Mouse (Mus musculus) midbrain, postnatal 0 days (tissue): ENCODE measurements around the gene Cachd1. TPM values are rescaled to one million over a fixed set of nuclear protein-coding genes. Genes with fewer than 3 reads are reported as not detected.

Experiments used
- ATAC-seq: fragments of 200-750 bp; cut with Nextera tagmentation; 2 replicates; pipeline ENCODE4 v1.8.0; 2017; ENCODE audit warnings: moderate number of reproducible peaks, mild to moderate bottlenecking, moderate TSS enrichment, moderate library complexity; ENCODE audit not compliant: low FRiP score
- DNase-seq: peaks from one replicate; pipeline ENCODE4 v3.0.0-alpha.2; 2015; ENCODE audit warnings: low spot score
- H3K27ac ChIP-seq: fragments of 300-500 bp; sonication (generic); 2 replicates; pipeline ENCODE4 v1.5.1; 2014; ENCODE audit warnings: low read depth, mild to moderate bottlenecking, low read length, mixed read lengths
- H3K27me3 ChIP-seq: fragments of 300-500 bp; sonication (generic); 2 replicates; pipeline ENCODE4 v1.6.1; 2014; ENCODE audit warnings: low read length, control low read depth, mixed read lengths; ENCODE audit not compliant: insufficient read depth
- H3K36me3 ChIP-seq: fragments of 300-500 bp; sonication (generic); 2 replicates; pipeline ENCODE4 v1.6.1; 2014; ENCODE audit warnings: low read length, control low read depth, mixed read lengths; ENCODE audit not compliant: insufficient read depth
- H3K4me1 ChIP-seq: fragments of 300-500 bp; sonication (generic); 2 replicates; pipeline ENCODE4 v1.6.1; 2014; ENCODE audit warnings: mild to moderate bottlenecking, control low read depth, antibody characterized with exemption, low read length, mixed read lengths; ENCODE audit not compliant: insufficient read depth
- H3K4me2 ChIP-seq: fragments of 300-500 bp; sonication (generic); 2 replicates; pipeline ENCODE4 v1.6.1; 2014; ENCODE audit warnings: low read depth, mild to moderate bottlenecking, low read length, mixed read lengths; ENCODE audit not compliant: poor library complexity, severe bottlenecking
- H3K4me3 ChIP-seq: fragments of 300-500 bp; sonication (generic); 2 replicates; pipeline ENCODE4 v1.5.1; 2014; ENCODE audit warnings: low read depth, mild to moderate bottlenecking, low read length, moderate library complexity
- H3K9ac ChIP-seq: fragments of 300-500 bp; sonication (generic); replicated peaks from 2 replicates; pipeline ENCODE4 v1.6.1; 2014; ENCODE audit warnings: mild to moderate bottlenecking, low read length, moderate library complexity, mixed read lengths; ENCODE audit not compliant: poor library complexity, severe bottlenecking
- H3K9me3 ChIP-seq: fragments of 300-500 bp; sonication (generic); 2 replicates; pipeline ENCODE4 v1.6.1; 2016; ENCODE audit warnings: low read length, control low read depth
- CTCF ChIP-seq: IDR thresholded peaks from 2 replicates; pipeline ENCODE4 v1.5.1; 2016; ENCODE audit warnings: antibody characterized with exemption, mild to moderate bottlenecking
- WGBS: fragments of 180-500 bp; shearing (Covaris S2); extraction: QIAGEN DNeasy Blood & Tissue Kit; methylation state at CpG from one replicate; pipeline ENCODE4 v1.1.7; 2014; 5-methylcytosine and 5-hydroxymethylcytosine counted together
- polyA plus RNA-seq: library from polyadenylated mRNA; unstranded; fragments of >200 nt; fragmentation: Nextera tagmentation; extraction: Ambion mirVana; gene quantifications from 2 replicates; pipeline ENCODE4 v1.2.1, GENCODE M21; 2015
- total RNA-seq: library from RNA; depleted of rRNA; stranded (reverse); fragments of >200 nt; gene quantifications from 2 replicates; pipeline ENCODE4 v1.2.3, GENCODE M21; 2014

Cachd1 gene
- total and polyA plus RNA-seq, 2 experiments from 2014 or later = 26.5 to 52.2 TPM

- no peak overlapping the region for H3K9ac ChIP-seq
- no peaks in the 10 kb centered on the region for H3K27me3 ChIP-seq
- ATAC-seq (no peak), DNase-seq (no peak)
- no peak overlapping the region for H3K4me2 ChIP-seq
- no peaks in the 10 kb centered on the region for H3K36me3 ChIP-seq
- no peak for TF ChIP-seq CTCF
- H3K4me1 ChIP-seq = peaks cover 22% of the 10 kb centered on the region
- WGBS = 11% methylated on average over 3 of the region's 3 CpGs
- H3K9me3 ChIP-seq = no peaks in the 10 kb centered on the region
- no peak overlapping the region for H3K4me3 ChIP-seq
- H3K27ac ChIP-seq = peak overlapping the region; percentile 38; the same call in 1 of the 2 replicates
These were observed 135.2 kb downstream of the Cachd1 start for GRCm38 (mm10) chr4:100911658-100912057.

- 35% methylated on average over 4 of the region's 4 CpGs for WGBS
- ATAC-seq (no peak), DNase-seq (peak; percentile 28)
- Histone ChIP-seq H3K27me3 (no peaks in the 10 kb centered on the region), H3K4me3 (no peak overlapping the region), H3K9me3 (no peaks in the 10 kb centered on the region), H3K36me3 (0 out of 2 replicates have a peak, but pooled peaks cover 4% of the 10 kb centered on the region), H3K4me2 (no peak overlapping the region), H3K27ac (no peak overlapping the region), H3K4me1 (peaks cover 19% of the 10 kb centered on the region), H3K9ac (no peak overlapping the region)
- TF ChIP-seq CTCF = no peak
These were observed 137.2 kb downstream of the Cachd1 start for GRCm38 (mm10) chr4:100913666-100914065.

GRCm38 (mm10) chr4:100914532-100914931 lies 138.1 kb downstream of the Cachd1 start:
- Histone ChIP-seq H3K9me3 (no peaks in the 10 kb centered on the region), H3K9ac (no peak overlapping the region), H3K4me2 (no peak overlapping the region), H3K27me3 (no peaks in the 10 kb centered on the region), H3K4me1 (peaks cover 14% of the 10 kb centered on the region), H3K4me3 (no peak overlapping the region), H3K27ac (no peak overlapping the region), H3K36me3 (0 out of 2 replicates have a peak, but pooled peaks cover 7% of the 10 kb centered on the region)
- no peak for DNase-seq
- WGBS = 35% methylated on average over 3 of the region's 3 CpGs
- no peak for ATAC-seq
- no peak for TF ChIP-seq CTCF

DNA sequence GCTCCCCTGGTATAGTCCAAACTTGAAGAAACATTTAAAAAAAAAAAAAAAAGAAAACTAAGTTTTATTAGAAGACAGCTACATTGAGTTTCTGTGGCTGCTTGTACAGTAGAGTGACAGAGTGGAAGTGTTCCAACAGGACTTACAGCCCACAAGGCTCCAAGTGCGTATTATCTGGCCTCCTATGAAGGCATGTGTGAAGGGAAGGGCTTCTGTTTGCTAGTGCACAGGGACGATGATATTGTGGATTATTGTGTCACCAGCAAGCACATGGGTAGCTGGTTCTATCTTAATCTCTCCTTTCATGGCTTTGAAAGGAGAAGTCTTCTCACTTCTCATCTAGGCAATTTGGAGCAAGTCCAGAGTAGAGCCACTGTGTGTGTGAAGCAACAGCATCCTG lies 138.6 kb downstream of the Cachd1 start:
- Histone ChIP-seq H3K27me3 (no peaks in the 10 kb centered on the region), H3K4me1 (peaks cover 9% of the 10 kb centered on the region; the same call in 1 of the 2 replicates), H3K27ac (no peak overlapping the region), H3K4me3 (no peak overlapping the region), H3K4me2 (no peak overlapping the region), H3K9me3 (no peaks in the 10 kb centered on the region), H3K9ac (no peak overlapping the region), H3K36me3 (0 out of 2 replicates have a peak, but pooled peaks cover 7% of the 10 kb centered on the region)
- no peak for TF ChIP-seq CTCF
- ATAC-seq (no peak), DNase-seq (no peak)
- WGBS = 63% methylated on average over 2 of the region's 2 CpGs

DNA sequence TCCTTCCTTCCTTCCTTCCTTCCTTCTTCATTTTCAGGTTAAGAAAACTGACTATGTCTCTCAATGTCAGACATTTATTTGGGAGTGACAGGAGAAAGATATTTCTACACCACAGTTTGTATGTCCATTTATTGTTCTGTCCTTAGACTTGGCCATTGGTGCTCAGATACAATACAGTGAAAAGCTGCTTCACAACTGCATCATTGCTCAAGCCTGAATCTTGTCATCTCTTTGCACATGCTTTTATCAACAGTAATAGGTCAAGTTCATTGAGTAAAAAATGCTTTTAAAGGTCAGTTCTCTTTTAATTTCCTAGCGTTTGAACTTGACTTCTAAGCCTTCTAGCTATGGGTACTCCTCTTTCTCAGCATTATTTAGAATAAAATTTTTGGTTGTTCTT lies 141.0 kb downstream of the Cachd1 start:
- no peaks in the 10 kb centered on the region for H3K9me3 ChIP-seq
- no peaks in the 10 kb centered on the region for H3K27me3 ChIP-seq
- no peak overlapping the region for H3K4me2 ChIP-seq
- no peak for ATAC-seq
- WGBS = 79% methylated on average over 1 of the region's 1 CpGs
- H3K27ac ChIP-seq = no peak overlapping the region
- peaks cover 8% of the 10 kb centered on the region; the same call in 1 of the 2 replicates for H3K4me1 ChIP-seq
- 0 out of 2 replicates have a peak, but pooled peaks cover 10% of the 10 kb centered on the region for H3K36me3 ChIP-seq
- no peak for TF ChIP-seq CTCF
- DNase-seq = no peak
- no peak overlapping the region for H3K9ac ChIP-seq
- H3K4me3 ChIP-seq = no peak overlapping the region

GRCm38 (mm10) chr4:100920413-100920812 lies 143.9 kb downstream of the Cachd1 start:
- Histone ChIP-seq H3K4me1 (peaks cover 5% of the 10 kb centered on the region; the same call in 1 of the 2 replicates), H3K36me3 (0 out of 2 replicates have a peak, but pooled peaks cover 10% of the 10 kb centered on the region), H3K9me3 (no peaks in the 10 kb centered on the region), H3K27me3 (no peaks in the 10 kb centered on the region), H3K4me3 (no peak overlapping the region), H3K4me2 (no peak overlapping the region), H3K9ac (no peak overlapping the region), H3K27ac (no peak overlapping the region)
- no peak for DNase-seq
- TF ChIP-seq CTCF = no peak
- ATAC-seq = no peak
- WGBS = 43% methylated on average over 1 of the region's 1 CpGs
